Mouse (Mus musculus): ENCODE data around the gene Ankrd63. TPM values are rescaled to one million over a fixed set of nuclear protein-coding genes. Genes with fewer than 3 reads are reported as not detected.
A peak's percentile ranks its signal among the peaks of the same experiment; 100 is the strongest.

Gene Ankrd63
- polyA plus RNA-seq, 1 experiment from 2014 or later: not detected

- no peak for DNase-seq (ENCODE audit: low spot score)
- 52% methylated on average over 5 of the region's 5 CpGs for WGBS
- no peaks in the 10 kb centered on the region for H3K9me3 ChIP-seq (replicated peaks)
- peaks cover 94% of the 10 kb centered on the region for H3K27me3 ChIP-seq (ENCODE audit: low read depth, poor library complexity, severe bottlenecking)
- peaks cover 15% of the 10 kb centered on the region for H3K4me1 ChIP-seq
- no peaks in the 10 kb centered on the region for H3K36me3 ChIP-seq
- no peak overlapping the region for H3K27ac ChIP-seq (replicated peaks)
- H3K4me3 ChIP-seq: no peak overlapping the region
Measured at GRCm38 (mm10) chr2:118697311-118697877, 6.4 kb downstream of the Ankrd63 start.

GRCm38 (mm10) chr2:118696451-118697308, 7.1 kb downstream of the Ankrd63 start:
- H3K4me3 ChIP-seq: no peak overlapping the region
- H3K27me3 ChIP-seq (ENCODE audit: low read depth, poor library complexity, severe bottlenecking): peaks cover 91% of the 10 kb centered on the region
- 61% methylated on average over 21 of the region's 21 CpGs for WGBS

GRCm38 (mm10) chr2:118695677-118696232, 8.0 kb downstream of the Ankrd63 start:
- no peaks in the 10 kb centered on the region for H3K9me3 ChIP-seq (replicated peaks)
- no peaks in the 10 kb centered on the region for H3K36me3 ChIP-seq
- H3K27me3 ChIP-seq (ENCODE audit: low read depth, poor library complexity, severe bottlenecking): peaks cover 82% of the 10 kb centered on the region
- 24% methylated on average over 11 of the region's 11 CpGs for WGBS
- H3K4me1 ChIP-seq: peaks cover 7% of the 10 kb centered on the region
- H3K4me3 ChIP-seq: no peak overlapping the region
- H3K27ac ChIP-seq (replicated peaks): no peak overlapping the region
- peak; percentile 64 for DNase-seq (ENCODE audit: low spot score)

More at GRCm38 (mm10) chr2:118696451-118697308, 7.1 kb downstream of the Ankrd63 start:
- no peak for DNase-seq (ENCODE audit: low spot score)
- H3K36me3 ChIP-seq: no peaks in the 10 kb centered on the region
- H3K27ac ChIP-seq (replicated peaks): no peak overlapping the region
- no peaks in the 10 kb centered on the region for H3K9me3 ChIP-seq (replicated peaks)
- peaks cover 11% of the 10 kb centered on the region for H3K4me1 ChIP-seq

DNA sequence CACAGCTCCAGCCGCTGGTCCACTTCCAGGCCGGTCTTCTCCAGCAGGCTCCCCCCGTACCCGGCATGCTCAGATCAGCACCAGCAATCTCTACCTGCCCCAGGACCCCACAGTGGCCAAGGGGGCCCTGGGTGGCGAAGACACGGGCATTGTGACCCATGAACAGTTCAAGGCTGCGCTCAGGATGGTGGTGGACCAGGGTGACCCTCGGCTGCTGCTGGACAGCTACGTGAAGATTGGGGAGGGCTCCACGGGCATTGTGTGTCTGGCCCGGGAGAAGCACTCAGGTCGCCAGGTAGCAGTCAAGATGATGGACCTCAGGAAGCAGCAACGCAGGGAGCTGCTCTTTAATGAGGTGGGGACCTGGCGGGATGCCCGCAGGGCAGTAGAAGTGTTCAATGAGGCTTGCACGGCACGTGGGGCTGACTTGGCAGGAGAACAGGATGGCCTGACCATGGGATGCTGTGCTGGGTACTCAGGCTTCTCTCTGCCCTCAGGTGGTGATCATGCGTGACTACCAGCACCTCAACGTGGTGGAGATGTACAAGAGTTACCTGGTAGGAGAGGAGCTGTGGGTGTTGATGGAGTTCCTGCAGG, 10.3 kb downstream of the Ankrd63 start:
- WGBS: 89% methylated on average over 19 of the region's 19 CpGs
- no peaks in the 10 kb centered on the region for H3K9me3 ChIP-seq (replicated peaks)
- no peak overlapping the region for H3K4me3 ChIP-seq
- DNase-seq (ENCODE audit: low spot score): no peak
- no peak overlapping the region for H3K27ac ChIP-seq (replicated peaks)
- no peaks in the 10 kb centered on the region for H3K4me1 ChIP-seq
- peaks cover 81% of the 10 kb centered on the region for H3K27me3 ChIP-seq (ENCODE audit: low read depth, poor library complexity, severe bottlenecking)
- H3K36me3 ChIP-seq: no peaks in the 10 kb centered on the region

- Histone ChIP-seq H3K9me3 (replicated peaks) (no peaks in the 10 kb centered on the region), H3K27ac (replicated peaks) (0 out of 2 replicates have a peak overlapping the region, but pooled peaks have one; percentile 42), H3K36me3 (no peaks in the 10 kb centered on the region), H3K27me3 (ENCODE audit: low read depth, poor library complexity, severe bottlenecking) (peaks cover 55% of the 10 kb centered on the region), H3K4me3 (no peak overlapping the region), H3K4me1 (no peaks in the 10 kb centered on the region)
- WGBS: 77% methylated on average over 10 of the region's 10 CpGs
- DNase-seq (ENCODE audit: low spot score): no peak
Measured at GRCm38 (mm10) chr2:118689875-118690274, 13.9 kb downstream of the Ankrd63 start.

- Histone ChIP-seq H3K4me1 (no peaks in the 10 kb centered on the region), H3K27ac (replicated peaks) (no peak overlapping the region), H3K36me3 (no peaks in the 10 kb centered on the region), H3K27me3 (ENCODE audit: low read depth, poor library complexity, severe bottlenecking) (peaks cover 40% of the 10 kb centered on the region), H3K4me3 (no peak overlapping the region), H3K9me3 (replicated peaks) (no peaks in the 10 kb centered on the region)
- no peak for DNase-seq (ENCODE audit: low spot score)
- 95% methylated on average over 3 of the region's 3 CpGs for WGBS
Measured at GRCm38 (mm10) chr2:118687791-118688190, 16.0 kb downstream of the Ankrd63 start.

GRCm38 (mm10) chr2:118686693-118687092, 17.1 kb downstream of the Ankrd63 start:
- Histone ChIP-seq H3K4me1 (no peaks in the 10 kb centered on the region), H3K36me3 (no peaks in the 10 kb centered on the region), H3K4me3 (no peak overlapping the region), H3K27me3 (ENCODE audit: low read depth, poor library complexity, severe bottlenecking) (peaks cover 37% of the 10 kb centered on the region), H3K27ac (replicated peaks) (no peak overlapping the region), H3K9me3 (replicated peaks) (no peaks in the 10 kb centered on the region)
- no peak for DNase-seq (ENCODE audit: low spot score)
- WGBS: 84% methylated on average over 8 of the region's 8 CpGs

DNA sequence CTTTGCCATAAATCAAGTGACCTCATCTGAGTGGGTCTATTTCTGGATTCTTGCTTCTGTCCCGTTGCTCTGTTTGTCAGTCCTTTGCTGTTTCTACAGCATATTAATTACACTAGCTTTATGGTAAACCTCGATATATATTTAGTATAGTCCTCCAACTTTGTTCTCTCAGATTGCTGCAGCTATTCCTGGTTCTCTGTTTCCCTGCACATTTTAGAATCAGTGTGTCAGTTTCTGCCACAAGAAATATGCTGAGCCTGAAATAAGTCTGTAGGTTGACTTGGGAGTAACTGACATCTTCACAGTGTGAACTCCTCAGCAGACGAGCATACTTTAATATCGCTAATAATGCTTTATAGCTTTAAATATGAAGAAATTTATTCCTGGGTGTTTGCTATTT, 18.7 kb downstream of the Ankrd63 start:
- Histone ChIP-seq H3K4me3 (no peak overlapping the region), H3K27ac (replicated peaks) (no peak overlapping the region), H3K4me1 (no peaks in the 10 kb centered on the region), H3K27me3 (ENCODE audit: low read depth, poor library complexity, severe bottlenecking) (peaks cover 42% of the 10 kb centered on the region), H3K9me3 (replicated peaks) (no peaks in the 10 kb centered on the region), H3K36me3 (no peaks in the 10 kb centered on the region)
- 92% methylated on average over 4 of the region's 4 CpGs for WGBS
- no peak for DNase-seq (ENCODE audit: low spot score)

DNA sequence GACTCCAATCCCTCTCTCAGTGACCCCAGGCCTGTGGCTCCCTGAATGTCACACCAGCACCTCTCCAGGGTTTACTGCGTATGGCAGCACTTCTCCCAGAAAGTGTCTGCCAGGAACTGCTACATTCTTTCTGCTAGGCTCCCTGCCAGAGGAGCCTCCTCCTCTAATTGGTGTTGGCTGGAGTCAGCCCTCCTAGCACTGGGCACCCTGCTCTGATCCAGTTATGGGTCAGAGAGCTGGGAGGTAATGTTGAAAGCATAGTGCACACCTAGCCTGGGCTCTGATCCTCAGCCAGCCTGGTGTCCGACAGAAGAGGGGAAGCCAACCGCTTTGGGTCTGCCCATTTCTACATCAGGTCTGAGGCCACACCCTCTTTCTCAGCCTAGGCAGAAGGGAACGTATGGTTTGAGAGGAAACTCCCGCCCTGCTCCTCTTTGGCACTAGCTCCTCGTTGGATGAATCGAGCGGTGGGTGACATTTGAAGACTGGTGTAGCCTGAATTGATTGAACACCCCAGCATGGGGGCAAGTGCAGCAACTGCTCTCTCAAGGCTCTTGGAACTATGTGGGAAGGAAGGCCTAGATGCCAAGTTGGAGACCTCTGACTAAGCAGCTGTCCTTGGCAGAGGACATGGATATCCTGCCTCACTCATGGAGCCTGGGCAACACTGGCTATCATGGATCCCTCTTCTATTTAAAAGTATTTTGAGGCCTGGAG, 21.1 kb downstream of the Ankrd63 start:
- H3K4me1 ChIP-seq: peaks cover 4% of the 10 kb centered on the region
- no peaks in the 10 kb centered on the region for H3K9me3 ChIP-seq (replicated peaks)
- no peaks in the 10 kb centered on the region for H3K36me3 ChIP-seq
- 62% methylated on average over 8 of the region's 8 CpGs for WGBS
- peaks cover 50% of the 10 kb centered on the region for H3K27me3 ChIP-seq (ENCODE audit: low read depth, poor library complexity, severe bottlenecking)
- H3K27ac ChIP-seq (replicated peaks): no peak overlapping the region
- H3K4me3 ChIP-seq: no peak overlapping the region
- DNase-seq (ENCODE audit: low spot score): no peak

GRCm38 (mm10) chr2:118680926-118681325, 22.8 kb downstream of the Ankrd63 start:
- Histone ChIP-seq H3K4me1 (peaks cover 16% of the 10 kb centered on the region), H3K27me3 (ENCODE audit: low read depth, poor library complexity, severe bottlenecking) (peaks cover 62% of the 10 kb centered on the region), H3K36me3 (no peaks in the 10 kb centered on the region), H3K4me3 (no peak overlapping the region), H3K27ac (replicated peaks) (no peak overlapping the region), H3K9me3 (replicated peaks) (no peaks in the 10 kb centered on the region)
- DNase-seq (ENCODE audit: low spot score): no peak
- WGBS: 89% methylated on average over 6 of the region's 6 CpGs

DNA sequence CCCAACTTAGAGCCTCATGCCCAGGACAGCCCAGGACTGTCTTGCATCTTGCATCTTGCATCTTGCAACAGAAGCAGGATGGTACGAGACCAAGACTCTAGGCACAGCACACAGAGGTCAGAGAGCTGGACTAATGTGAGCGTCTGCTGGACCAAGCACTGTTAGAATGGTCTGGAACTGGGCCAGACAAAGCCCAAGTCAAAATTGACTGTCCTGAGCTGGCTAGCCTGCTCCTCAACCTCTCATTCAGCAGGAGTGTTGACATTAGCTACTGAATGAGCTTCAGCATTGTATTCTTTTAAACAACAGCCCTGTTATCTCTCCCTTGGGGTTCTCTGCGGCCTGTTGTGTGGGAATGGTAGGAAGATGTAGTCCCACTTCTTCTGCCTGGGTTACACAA, 24.2 kb downstream of the Ankrd63 start:
- WGBS: 79% methylated on average over 3 of the region's 3 CpGs
- Histone ChIP-seq H3K4me3 (no peak overlapping the region), H3K27ac (replicated peaks) (no peak overlapping the region), H3K27me3 (ENCODE audit: low read depth, poor library complexity, severe bottlenecking) (peaks cover 75% of the 10 kb centered on the region), H3K9me3 (replicated peaks) (no peaks in the 10 kb centered on the region), H3K4me1 (peaks cover 16% of the 10 kb centered on the region), H3K36me3 (no peaks in the 10 kb centered on the region)
- no peak for DNase-seq (ENCODE audit: low spot score)

DNA sequence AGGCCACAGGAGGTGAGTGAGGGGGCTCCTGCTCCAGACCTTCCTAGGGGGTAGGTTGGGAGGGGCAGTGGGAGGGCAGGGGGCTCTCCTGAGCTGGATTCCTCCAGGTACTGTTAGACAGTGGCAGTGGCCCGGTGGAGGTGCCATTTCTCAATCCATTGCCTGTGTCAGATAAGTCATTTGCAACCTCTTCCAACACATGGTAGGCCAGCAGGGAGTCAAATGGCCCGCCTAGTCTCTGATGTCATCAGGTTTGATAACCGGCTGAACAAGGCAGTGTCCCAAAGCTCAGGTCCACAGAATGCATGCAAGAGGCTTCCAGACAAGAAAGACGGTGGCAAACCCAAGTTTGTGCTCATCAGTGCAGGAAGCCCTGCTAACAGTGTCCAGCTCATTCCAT, 25.9 kb downstream of the Ankrd63 start:
- Histone ChIP-seq H3K4me1 (peaks cover 27% of the 10 kb centered on the region), H3K9me3 (replicated peaks) (no peaks in the 10 kb centered on the region), H3K27me3 (ENCODE audit: low read depth, poor library complexity, severe bottlenecking) (peaks cover 88% of the 10 kb centered on the region), H3K27ac (replicated peaks) (0 out of 2 replicates have a peak overlapping the region, but pooled peaks have one; percentile 49), H3K4me3 (peak overlapping the region; percentile 69), H3K36me3 (no peaks in the 10 kb centered on the region)
- 14% methylated on average over 4 of the region's 4 CpGs for WGBS
- DNase-seq (ENCODE audit: low spot score): peak; percentile 27

Data from midbrain, embryonic 10.5 days (tissue).